Mouse (Mus musculus) left cerebral cortex, adult 8-10 months (tissue): ENCODE results near the gene Sema3g. TPM values are rescaled to one million over a fixed set of nuclear protein-coding genes. Genes with fewer than 3 reads are reported as not detected.

Experiments used
- DNase-seq, 2 experiments: peaks; one replicate each; pipeline ENCODE4 v3.0.0; 2022; ENCODE audit warnings: low spot score in 2 of 2
- total RNA-seq, 4 experiments: library from RNA; stranded (reverse); gene quantifications; 2 replicates each; pipeline ENCODE4 v1.2.4; 2022

The Sema3g gene
- 1 to 10 TPM; 5.0 to 6.0 (median 5.7) TPM for total RNA-seq

- no peak for DNase-seq
Measured at GRCm38 (mm10) chr14:31217666-31218065, at the start of gene Sema3g. Gene Sema3g, plus strand, starts transcription at chr14:31217860.

- DNase-seq: no peak
Measured at GRCm38 (mm10) chr14:31168425-31168824, 49.2 kb upstream of the Sema3g start, which contains the start of gene Stab1. Gene Stab1, minus strand, starts transcription at chr14:31168641.

- DNase-seq: no peak
Measured at GRCm38 (mm10) chr14:31169508-31169907, 48.2 kb upstream of the Sema3g start.

- no peak for DNase-seq
Measured at GRCm38 (mm10) chr14:31170963-31171362, 46.7 kb upstream of the Sema3g start.

GRCm38 (mm10) chr14:31171386-31171785, 46.3 kb upstream of the Sema3g start:
- no peak for DNase-seq

GRCm38 (mm10) chr14:31171821-31172220, 45.8 kb upstream of the Sema3g start:
- DNase-seq: no peak

- no peak for DNase-seq
Measured at GRCm38 (mm10) chr14:31172781-31173455, 44.7 kb upstream of the Sema3g start.

GRCm38 (mm10) chr14:31173537-31173936, 44.1 kb upstream of the Sema3g start:
- DNase-seq: no peak

GRCm38 (mm10) chr14:31177287-31177686, 40.4 kb upstream of the Sema3g start:
- no peak for DNase-seq

- DNase-seq: no peak
Measured at GRCm38 (mm10) chr14:31177715-31178114, 39.9 kb upstream of the Sema3g start.

- no peak for DNase-seq
Measured at GRCm38 (mm10) chr14:31179677-31180365, 37.8 kb upstream of the Sema3g start.

GRCm38 (mm10) chr14:31181512-31181911, 36.1 kb upstream of the Sema3g start:
- DNase-seq: no peak

GRCm38 (mm10) chr14:31182786-31183290, 34.8 kb upstream of the Sema3g start:
- no peak for DNase-seq

GRCm38 (mm10) chr14:31183541-31183940, 34.1 kb upstream of the Sema3g start:
- no peak for DNase-seq

- DNase-seq: no peak
Measured at GRCm38 (mm10) chr14:31184195-31184594, 33.5 kb upstream of the Sema3g start.

GRCm38 (mm10) chr14:31186656-31187055, 31.0 kb upstream of the Sema3g start:
- DNase-seq: no peak

GRCm38 (mm10) chr14:31188771-31189181, 28.9 kb upstream of the Sema3g start:
- no peak for DNase-seq

- DNase-seq: no peak
Measured at GRCm38 (mm10) chr14:31189348-31189747, 28.3 kb upstream of the Sema3g start.

GRCm38 (mm10) chr14:31191936-31192335, 25.7 kb upstream of the Sema3g start:
- no peak for DNase-seq

GRCm38 (mm10) chr14:31193791-31194190, 23.9 kb upstream of the Sema3g start:
- no peak for DNase-seq

GRCm38 (mm10) chr14:31194441-31194840, 23.2 kb upstream of the Sema3g start:
- DNase-seq: no peak

- no peak for DNase-seq
Measured at GRCm38 (mm10) chr14:31194891-31195513, 22.7 kb upstream of the Sema3g start.
